Mouse (Mus musculus): ENCODE results near the gene B9d2. TPM values are rescaled to one million over a fixed set of nuclear protein-coding genes. Genes with fewer than 3 reads are reported as not detected.
A peak's percentile ranks its signal among the peaks of the same experiment; 100 is the strongest.

Gene B9d2
- polyA plus RNA-seq, 1 experiment from 2014 or later, result 44.3 TPM

DNA sequence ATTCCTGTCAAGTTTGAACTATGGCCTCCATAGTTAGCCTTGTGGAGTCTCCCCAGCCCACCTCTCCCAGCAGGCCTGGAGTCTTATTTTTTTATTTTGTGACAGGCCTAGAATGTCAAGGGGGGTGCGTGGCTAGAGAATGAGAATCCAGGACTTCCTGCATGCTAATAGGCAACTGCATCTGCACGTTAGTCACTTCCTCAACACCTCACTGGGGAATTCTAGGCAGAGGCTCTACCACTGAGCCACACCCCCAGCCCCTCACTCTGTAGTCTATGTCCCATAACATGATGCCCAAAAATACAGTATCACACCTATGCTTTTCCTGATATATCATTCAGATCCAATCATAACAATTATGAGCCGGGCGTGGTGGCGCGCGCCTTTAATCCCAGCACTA is 3.6 kb upstream of the B9d2 start:
- Histone ChIP-seq H3K27me3 (ENCODE audit: control insufficient read depth, insufficient read depth, low read length) (peaks cover 25% of the 10 kb centered on the region), H3K9me3 (ENCODE audit: control insufficient read depth, low read length) (no peaks in the 10 kb centered on the region), H3K36me3 (ENCODE audit: control insufficient read depth, insufficient read depth, low read length) (no peaks in the 10 kb centered on the region), H3K4me2 (ENCODE audit: low read length) (no peak overlapping the region), H3K27ac (replicated peaks; ENCODE audit: low read depth, low read length) (peak overlapping the region; percentile 52), H3K4me3 (replicated peaks; ENCODE audit: low read depth, low read length) (no peak overlapping the region), H3K9ac (replicated peaks; ENCODE audit: low read length) (no peak overlapping the region), H3K4me1 (ENCODE audit: control insufficient read depth, insufficient read depth, low read length) (peaks cover 17% of the 10 kb centered on the region)
- ATAC-seq (ENCODE audit: low FRiP score, low TSS enrichment) (no peak), DNase-seq (no peak)
- 89% methylated on average over 7 of the region's 7 CpGs for WGBS

DNA sequence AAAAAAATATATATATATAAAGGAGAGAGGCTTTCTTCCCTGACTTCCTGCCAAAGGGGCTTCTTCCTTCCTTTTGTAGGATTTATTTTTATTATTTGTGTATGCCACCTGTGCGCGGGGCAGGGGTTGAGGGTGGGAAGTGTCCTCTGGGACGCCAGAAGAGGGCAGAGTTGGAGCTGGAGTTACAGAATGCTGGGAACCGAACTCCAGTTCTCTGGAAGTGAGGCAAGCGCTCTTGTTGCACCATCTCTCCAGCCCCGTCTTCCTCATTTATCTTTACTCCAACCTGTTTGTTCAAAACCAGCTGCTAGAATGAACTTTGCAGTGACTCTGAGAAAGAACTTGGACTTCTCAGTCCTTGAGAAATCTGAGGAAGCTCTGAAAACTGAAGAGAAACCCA is 609 bp upstream of the B9d2 start:
- Histone ChIP-seq H3K36me3 (ENCODE audit: control insufficient read depth, insufficient read depth, low read length) (no peaks in the 10 kb centered on the region), H3K27me3 (ENCODE audit: control insufficient read depth, insufficient read depth, low read length) (peaks cover 8% of the 10 kb centered on the region; the same call in 1 of the 2 replicates), H3K27ac (replicated peaks; ENCODE audit: low read depth, low read length) (peak overlapping the region; percentile 96), H3K4me1 (ENCODE audit: control insufficient read depth, insufficient read depth, low read length) (peaks cover 11% of the 10 kb centered on the region), H3K4me3 (replicated peaks; ENCODE audit: low read depth, low read length) (peak overlapping the region; percentile 63; the same call in 1 of the 2 replicates), H3K9me3 (ENCODE audit: control insufficient read depth, low read length) (no peaks in the 10 kb centered on the region), H3K9ac (replicated peaks; ENCODE audit: low read length) (peak overlapping the region; percentile 66; the same call in 1 of the 2 replicates), H3K4me2 (ENCODE audit: low read length) (peak overlapping the region; percentile 58)
- DNase-seq (no peak), ATAC-seq (ENCODE audit: low FRiP score, low TSS enrichment) (no peak)
- 10% methylated on average over 6 of the region's 6 CpGs for WGBS

DNA sequence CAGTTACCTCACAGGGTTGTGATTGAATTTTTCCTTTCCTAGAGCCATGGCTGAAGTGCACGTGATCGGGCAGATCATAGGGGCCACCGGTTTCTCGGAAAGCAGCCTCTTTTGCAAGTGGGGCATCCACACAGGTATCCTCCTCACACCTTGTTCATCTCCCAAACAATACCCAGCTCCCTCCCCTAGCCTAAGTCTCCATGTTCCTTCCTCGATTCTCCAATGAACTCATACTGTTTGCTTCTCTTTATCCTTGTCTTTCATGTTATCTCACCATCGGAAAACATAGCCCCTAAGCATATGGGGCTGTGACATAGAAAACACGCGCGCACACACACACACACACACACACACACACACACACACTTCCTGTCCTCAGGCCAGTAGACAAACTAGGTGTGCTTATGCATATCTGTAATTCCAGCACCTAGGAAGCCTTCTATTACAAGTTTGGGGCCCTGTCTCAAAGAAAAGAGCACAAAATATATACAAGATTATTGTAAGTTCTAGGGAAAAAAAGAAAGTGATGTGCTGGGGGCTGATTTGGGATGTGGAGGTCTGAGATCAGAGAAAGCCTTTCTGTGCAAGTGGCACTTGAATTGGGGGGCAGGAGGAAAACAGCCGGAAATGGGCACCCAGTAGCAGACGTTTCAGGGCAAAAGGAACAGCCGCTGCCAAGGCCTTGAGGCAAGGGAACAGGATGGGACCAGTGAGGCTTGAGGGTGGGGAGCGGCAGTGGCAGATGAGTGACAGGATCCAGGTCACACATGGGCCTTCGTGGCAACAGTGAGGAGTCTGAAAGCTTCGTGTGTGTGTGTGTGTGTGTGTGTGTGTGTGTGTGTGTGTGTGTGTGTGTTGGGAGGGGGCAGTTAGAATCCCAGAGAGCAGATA is 1.0 kb downstream of the B9d2 start:
- Histone ChIP-seq H3K4me3 (replicated peaks; ENCODE audit: low read depth, low read length) (peak overlapping the region; percentile 63), H3K4me1 (ENCODE audit: control insufficient read depth, insufficient read depth, low read length) (peaks cover 16% of the 10 kb centered on the region), H3K9ac (replicated peaks; ENCODE audit: low read length) (peak overlapping the region; percentile 20; the same call in 1 of the 2 replicates), H3K27me3 (ENCODE audit: control insufficient read depth, insufficient read depth, low read length) (peaks cover 11% of the 10 kb centered on the region), H3K4me2 (ENCODE audit: low read length) (peak overlapping the region; percentile 58), H3K36me3 (ENCODE audit: control insufficient read depth, insufficient read depth, low read length) (no peaks in the 10 kb centered on the region), H3K9me3 (ENCODE audit: control insufficient read depth, low read length) (no peaks in the 10 kb centered on the region), H3K27ac (replicated peaks; ENCODE audit: low read depth, low read length) (peak overlapping the region; percentile 96)
- DNase-seq (no peak), ATAC-seq (ENCODE audit: low FRiP score, low TSS enrichment) (peak; percentile 34; the same call in 1 of the 2 replicates)
- WGBS, result 69% methylated on average over 15 of the region's 15 CpGs

DNA sequence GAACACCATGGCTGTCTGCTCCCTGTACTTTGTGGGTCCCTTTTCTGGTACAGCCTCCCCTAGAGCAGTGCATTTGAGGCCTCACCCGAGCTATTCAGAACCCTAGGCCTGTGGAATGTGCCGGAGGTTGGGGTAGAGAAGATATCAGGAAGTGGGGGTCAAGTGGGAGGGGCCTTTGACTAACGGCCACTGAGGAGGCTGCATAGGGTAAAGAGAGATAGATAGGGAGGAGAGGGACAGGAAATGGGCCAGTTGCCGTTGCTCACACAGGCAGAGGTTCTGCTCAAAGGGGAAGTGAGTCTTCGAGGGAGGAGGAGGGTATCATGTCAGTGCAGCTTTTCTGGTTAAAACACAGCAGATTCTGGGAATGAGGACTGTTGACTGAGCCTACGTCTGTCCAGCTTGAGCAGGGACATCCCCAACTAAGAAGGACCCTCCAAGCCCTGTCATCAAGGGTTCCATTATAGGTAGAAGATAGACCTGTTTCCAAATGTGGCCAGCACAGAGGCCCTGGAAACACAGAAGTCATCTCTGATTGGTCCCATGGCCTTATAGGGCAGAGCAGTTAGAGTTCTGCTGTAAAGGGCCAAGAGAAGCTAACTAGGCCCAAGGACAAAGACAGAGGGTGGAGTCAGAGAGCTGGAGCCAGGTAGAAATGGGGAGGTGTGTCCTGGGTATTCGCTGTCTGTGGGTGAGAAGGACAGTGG is 3.0 kb downstream of the B9d2 start:
- 78% methylated on average over 7 of the region's 7 CpGs for WGBS
- Histone ChIP-seq H3K4me3 (replicated peaks; ENCODE audit: low read depth, low read length) (no peak overlapping the region), H3K9ac (replicated peaks; ENCODE audit: low read length) (no peak overlapping the region)

DNA sequence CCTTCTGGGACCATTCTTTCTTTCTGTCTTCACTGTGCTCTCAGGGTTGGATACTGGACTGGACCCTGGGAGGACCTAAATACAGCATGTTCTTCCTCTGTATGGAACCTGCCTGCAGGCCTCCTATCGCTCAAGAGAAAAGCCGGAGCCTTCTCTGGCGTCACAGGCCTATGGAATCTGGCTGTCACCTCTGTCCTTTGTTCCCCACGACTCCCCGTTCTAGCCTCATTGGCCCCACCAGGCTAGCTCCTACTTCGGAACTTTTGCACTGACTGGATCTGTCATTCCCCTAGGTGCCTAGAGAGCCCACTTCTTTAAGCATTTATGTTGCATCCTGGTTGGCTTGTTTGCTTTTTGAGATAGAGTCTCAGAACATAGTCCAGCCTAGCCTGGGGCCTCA is 4.1 kb downstream of the B9d2 start:
- WGBS, result 78% methylated on average over 6 of the region's 6 CpGs
- Histone ChIP-seq H3K9me3 (ENCODE audit: control insufficient read depth, low read length) (no peaks in the 10 kb centered on the region), H3K4me3 (replicated peaks; ENCODE audit: low read depth, low read length) (no peak overlapping the region), H3K27me3 (ENCODE audit: control insufficient read depth, insufficient read depth, low read length) (peaks cover 41% of the 10 kb centered on the region), H3K27ac (replicated peaks; ENCODE audit: low read depth, low read length) (no peak overlapping the region), H3K4me2 (ENCODE audit: low read length) (no peak overlapping the region), H3K9ac (replicated peaks; ENCODE audit: low read length) (no peak overlapping the region), H3K36me3 (ENCODE audit: control insufficient read depth, insufficient read depth, low read length) (no peaks in the 10 kb centered on the region), H3K4me1 (ENCODE audit: control insufficient read depth, insufficient read depth, low read length) (peaks cover 43% of the 10 kb centered on the region)
- DNase-seq (no peak), ATAC-seq (ENCODE audit: low FRiP score, low TSS enrichment) (no peak)

More for the DNA sequence above, 3.0 kb downstream of the B9d2 start:
- H3K36me3 ChIP-seq (ENCODE audit: control insufficient read depth, insufficient read depth, low read length), result no peaks in the 10 kb centered on the region
- H3K9me3 ChIP-seq (ENCODE audit: control insufficient read depth, low read length), result no peaks in the 10 kb centered on the region
- H3K4me1 ChIP-seq (ENCODE audit: control insufficient read depth, insufficient read depth, low read length), result peaks cover 35% of the 10 kb centered on the region
- H3K4me2 ChIP-seq (ENCODE audit: low read length), result no peak overlapping the region
- H3K27me3 ChIP-seq (ENCODE audit: control insufficient read depth, insufficient read depth, low read length), result peaks cover 30% of the 10 kb centered on the region
- ATAC-seq (ENCODE audit: low FRiP score, low TSS enrichment) (no peak), DNase-seq (no peak)
- no peak overlapping the region for H3K27ac ChIP-seq (replicated peaks; ENCODE audit: low read depth, low read length)

DNA sequence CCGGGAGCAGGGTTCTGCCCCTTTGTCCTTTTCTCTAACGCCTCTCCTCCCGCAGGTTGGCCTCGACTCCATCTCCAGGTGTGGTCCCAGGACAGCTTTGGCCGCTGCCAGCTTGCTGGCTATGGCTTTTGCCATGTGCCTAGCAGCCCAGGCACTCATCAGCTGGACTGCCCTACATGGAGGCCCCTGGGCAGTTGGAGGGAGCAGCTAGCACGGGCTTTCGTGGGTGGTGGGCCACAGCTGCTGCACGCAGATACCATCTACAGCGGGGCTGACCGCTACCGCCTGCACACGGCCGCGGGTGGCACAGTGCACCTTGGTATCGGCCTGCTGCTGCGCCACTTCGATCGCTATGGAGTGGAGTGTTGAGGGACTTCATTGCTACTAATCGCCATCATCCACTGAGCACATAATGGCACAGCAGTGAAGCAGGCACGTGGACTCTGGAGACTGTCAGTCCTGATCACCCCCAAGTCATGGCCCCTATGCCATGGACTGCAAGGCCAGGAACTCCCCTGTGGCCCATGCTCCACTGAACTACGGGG is 5.4 kb downstream of the B9d2 start:
- Histone ChIP-seq H3K27me3 (ENCODE audit: control insufficient read depth, insufficient read depth, low read length) (peaks cover 53% of the 10 kb centered on the region), H3K9ac (replicated peaks; ENCODE audit: low read length) (no peak overlapping the region), H3K4me1 (ENCODE audit: control insufficient read depth, insufficient read depth, low read length) (peaks cover 38% of the 10 kb centered on the region), H3K36me3 (ENCODE audit: control insufficient read depth, insufficient read depth, low read length) (no peaks in the 10 kb centered on the region), H3K4me2 (ENCODE audit: low read length) (no peak overlapping the region), H3K9me3 (ENCODE audit: control insufficient read depth, low read length) (no peaks in the 10 kb centered on the region), H3K27ac (replicated peaks; ENCODE audit: low read depth, low read length) (no peak overlapping the region), H3K4me3 (replicated peaks; ENCODE audit: low read depth, low read length) (no peak overlapping the region)
- ATAC-seq (ENCODE audit: low FRiP score, low TSS enrichment) (no peak), DNase-seq (no peak)
- whole genome bisulfite sequencing, result 69% methylated on average over 21 of the region's 21 CpGs

DNA sequence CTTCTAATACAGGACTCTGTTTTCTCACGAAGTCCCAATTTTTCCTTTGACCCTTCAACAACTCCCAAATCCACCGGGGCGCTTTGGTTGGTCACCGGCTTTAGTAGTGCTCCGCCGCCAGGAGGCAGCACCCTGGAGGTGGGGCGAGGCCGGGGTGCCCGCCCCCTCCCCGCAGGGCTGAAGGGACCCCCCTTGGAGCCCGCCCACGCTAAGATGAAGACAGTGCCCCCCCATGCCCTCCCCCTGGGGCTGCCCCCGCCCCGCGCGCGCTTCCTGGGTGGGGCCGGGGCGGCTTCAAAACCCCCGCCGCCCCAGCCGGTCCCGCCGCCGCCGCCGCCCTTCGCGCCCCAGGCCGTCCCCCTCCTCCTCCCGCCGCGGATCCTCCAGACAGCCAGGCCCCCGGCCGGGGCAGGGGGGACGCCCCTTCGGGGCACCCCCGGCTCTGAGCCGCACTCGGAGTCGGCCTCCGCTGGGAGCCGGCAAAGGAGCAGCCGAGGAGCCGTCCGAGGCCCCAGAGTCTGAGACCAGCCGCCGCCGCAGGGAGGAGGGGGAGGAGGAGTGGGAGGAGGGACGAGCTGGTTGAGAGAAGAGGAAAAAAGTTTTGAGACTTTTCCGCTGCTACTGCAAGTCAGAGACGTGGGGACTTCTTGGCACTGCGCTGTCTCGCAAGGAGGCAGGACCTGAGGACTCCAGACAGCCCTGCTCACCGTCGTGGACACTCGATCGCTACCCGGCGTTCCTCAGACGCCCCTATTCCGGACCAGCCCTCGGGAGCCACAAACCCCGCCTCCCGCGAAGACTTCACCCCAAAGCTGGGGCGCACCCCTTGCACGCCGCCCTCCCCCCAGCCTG is 6.3 kb downstream of the B9d2 start, which contains the start of gene Tgfb1:
Tgfb1 (plus strand) TSS at position 323 of the 852 bp plus-strand sequence.
- ATAC-seq (ENCODE audit: low FRiP score, low TSS enrichment) (peak; percentile 41), DNase-seq (peak; percentile 64)
- WGBS, result under 1% methylated on average over 67 of the region's 69 CpGs
- H3K27me3 ChIP-seq (ENCODE audit: control insufficient read depth, insufficient read depth, low read length), result peaks cover 54% of the 10 kb centered on the region
- H3K9me3 ChIP-seq (ENCODE audit: control insufficient read depth, low read length), result no peaks in the 10 kb centered on the region
- H3K4me2 ChIP-seq (ENCODE audit: low read length), result peak within 1 kb of the TSS; percentile 54
- H3K4me1 ChIP-seq (ENCODE audit: control insufficient read depth, insufficient read depth, low read length), result peaks cover 33% of the 10 kb centered on the region
- H3K36me3 ChIP-seq (ENCODE audit: control insufficient read depth, insufficient read depth, low read length), result no peaks in the 10 kb centered on the region
- H3K9ac ChIP-seq (replicated peaks; ENCODE audit: low read length), result peak within 1 kb of the TSS; percentile 23; the same call in 1 of the 2 replicates
- no peak within 1 kb of the TSS for H3K27ac ChIP-seq (replicated peaks; ENCODE audit: low read depth, low read length)
- peak within 1 kb of the TSS; percentile 30 for H3K4me3 ChIP-seq (replicated peaks; ENCODE audit: low read depth, low read length)

Measured in midbrain, embryonic 14.5 days (tissue).